Mouse (Mus musculus): ENCODE data around the gene Pou4f1.

The Pou4f1 gene

DNA sequence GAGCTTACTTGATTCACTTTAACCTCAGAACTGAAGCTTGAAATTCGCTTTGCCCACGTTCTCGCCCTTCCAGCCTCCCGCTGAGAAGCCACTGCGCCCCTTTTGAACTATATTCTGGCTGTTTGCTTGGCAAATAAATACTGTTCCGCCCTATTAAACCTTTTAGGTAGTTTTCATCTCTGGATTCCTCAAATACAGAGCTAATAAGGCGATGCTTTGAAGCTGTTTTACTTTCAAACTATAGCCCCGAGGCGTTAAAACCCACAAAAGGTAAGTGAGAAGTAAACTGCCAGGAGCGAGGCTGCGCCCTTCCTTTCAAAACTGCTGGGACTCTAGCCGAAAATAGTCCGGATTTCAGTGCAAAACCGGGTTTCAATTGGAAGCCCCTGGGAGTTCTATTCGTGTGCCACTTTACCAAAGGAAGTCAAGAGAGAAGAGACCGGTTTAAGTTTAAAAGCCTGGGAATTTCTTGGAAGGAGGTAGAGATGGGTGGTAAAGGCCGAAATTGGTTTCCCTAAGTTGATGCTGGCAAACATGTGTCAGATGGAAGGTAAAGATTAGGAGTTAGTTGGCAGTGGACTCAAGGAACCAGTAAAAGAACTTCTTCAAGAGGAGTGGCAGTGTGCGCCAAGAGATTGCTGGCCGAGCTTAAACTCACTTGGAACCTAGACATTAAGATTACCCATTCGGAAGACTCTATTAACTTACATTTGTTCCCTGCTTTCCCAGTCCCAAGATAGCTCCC lies 9.7 kb downstream of the Pou4f1 start:
- in situ Hi-C loops (cut with MseI, MboI) = loop anchor here in 1 of 2 experiments (25.0 kb wide), 1 partner anchor 629 kb away; no protein-coding TSS in a partner anchor

DNA sequence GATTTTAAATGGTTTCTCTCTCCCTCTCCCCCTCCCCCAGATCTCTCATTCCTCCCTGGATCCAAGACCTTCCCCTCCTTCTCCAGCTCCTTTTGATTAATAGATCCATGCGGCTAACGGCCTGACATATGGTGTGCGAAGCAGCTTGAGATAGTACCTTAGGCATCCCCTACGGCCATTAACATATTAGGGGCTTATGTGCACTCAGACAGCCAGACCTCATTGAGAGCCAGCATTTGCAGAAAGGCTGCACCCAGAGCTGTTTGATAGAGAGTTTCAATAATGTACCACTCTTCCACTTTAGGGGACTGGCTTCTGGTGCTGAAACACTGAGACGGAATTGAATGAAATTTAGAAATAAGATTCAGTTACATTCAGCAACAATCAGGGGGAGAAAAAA lies 10.8 kb downstream of the Pou4f1 start:
- in situ Hi-C loops (cut with MseI, MboI) = loop anchor here in 1 of 2 experiments (25.0 kb wide), 1 partner anchor 630 kb away; no protein-coding TSS in a partner anchor

DNA sequence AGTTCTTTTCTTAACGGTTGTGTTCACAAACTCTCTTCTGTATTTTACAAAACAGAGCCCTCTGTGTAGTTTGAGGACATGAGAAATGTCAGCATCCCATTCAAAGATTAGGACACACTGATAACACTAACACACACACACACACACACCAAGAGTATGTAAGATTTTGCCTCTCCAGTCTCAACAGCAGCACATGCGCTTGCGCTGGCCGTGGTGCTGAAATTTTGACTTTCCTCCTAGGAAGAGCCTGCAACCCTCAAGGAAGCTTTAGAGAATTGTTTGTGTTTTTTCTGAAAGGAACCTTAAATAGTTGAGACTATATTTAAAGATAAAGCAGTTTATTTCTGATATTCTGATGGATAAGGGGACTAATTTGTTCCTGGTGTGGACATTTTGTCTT lies 14.0 kb downstream of the Pou4f1 start:
- in situ Hi-C loops (cut with MseI, MboI) = loop anchor here in 1 of 2 experiments (25.0 kb wide), 1 partner anchor 633 kb away; no protein-coding TSS in a partner anchor

DNA sequence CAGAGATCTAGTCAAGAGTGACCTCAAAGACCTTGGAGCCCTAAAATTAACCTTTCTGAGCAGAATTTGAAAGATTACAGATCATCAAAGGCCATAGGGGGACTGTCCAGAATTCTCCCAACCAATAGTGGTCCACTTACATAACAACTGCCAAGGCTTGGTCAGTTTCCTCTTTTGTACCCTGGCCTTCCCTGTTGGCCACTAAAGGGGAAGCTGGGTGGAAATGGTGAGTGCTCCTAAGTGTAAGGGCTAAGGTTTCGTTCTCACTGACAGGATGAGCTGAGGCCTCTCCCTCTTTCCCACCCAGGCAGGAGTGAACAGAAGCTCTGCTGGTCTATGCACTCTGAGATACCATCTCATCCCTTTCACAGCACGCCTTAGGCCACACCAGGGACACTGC lies 33.5 kb downstream of the Pou4f1 start:
- in situ Hi-C loops (cut with MseI, MboI) = no loop called here

DNA sequence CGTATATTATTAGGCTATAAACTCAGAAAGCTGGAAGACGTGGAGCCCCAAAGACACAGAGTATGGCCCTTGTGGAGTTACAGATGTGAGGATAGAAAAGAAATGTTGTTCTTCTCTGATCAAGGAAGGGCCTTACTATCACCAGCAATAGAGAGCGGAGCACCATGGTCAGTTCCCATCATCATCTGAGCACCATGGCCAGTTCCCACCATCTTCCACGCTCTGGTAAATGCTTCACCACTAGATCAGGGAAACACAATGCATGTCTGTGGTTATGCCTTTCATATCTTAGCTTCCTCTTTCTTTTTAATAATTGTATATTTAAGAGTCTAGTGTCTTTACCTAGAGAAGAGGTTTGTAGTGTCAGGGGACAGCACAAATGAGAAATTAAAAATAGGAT lies 37.0 kb downstream of the Pou4f1 start:
- in situ Hi-C loops (cut with MseI, MboI) = no loop called here

DNA sequence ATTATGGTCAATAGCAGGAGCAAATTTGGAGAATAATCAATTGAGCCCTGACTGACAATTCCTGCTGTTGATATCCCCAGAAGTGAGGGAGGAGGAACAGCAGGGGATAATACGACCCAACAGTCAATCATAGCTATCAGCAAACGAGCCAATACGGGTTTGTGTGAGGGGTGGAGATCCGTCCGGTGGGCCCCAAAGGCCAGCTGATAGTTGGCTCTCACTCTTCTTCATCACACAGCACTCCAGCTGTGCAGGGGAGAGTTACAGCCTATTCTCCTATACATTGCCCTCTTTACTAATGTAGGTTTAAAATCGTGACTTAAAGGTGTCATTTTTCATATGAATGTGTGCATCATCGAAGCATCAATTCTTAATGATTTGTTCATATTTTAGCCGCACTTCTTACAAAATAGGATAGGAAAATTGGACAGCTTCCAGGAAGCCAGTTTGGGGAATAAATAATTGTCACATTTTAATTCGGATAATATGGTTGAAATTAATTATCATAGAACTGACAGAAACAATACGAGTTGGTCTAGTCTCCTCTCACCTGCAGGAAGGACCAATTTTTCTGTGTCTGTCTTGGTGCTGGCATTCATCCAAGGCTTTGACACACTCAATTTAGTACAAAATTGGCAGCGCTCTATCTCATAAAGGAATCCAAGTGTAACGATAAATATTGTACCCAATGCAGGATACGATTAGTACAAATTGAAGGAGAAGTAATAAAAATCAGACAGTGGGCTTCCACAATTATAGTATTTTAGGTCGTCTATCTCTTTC lies 43.9 kb downstream of the Pou4f1 start:
- in situ Hi-C loops (cut with MseI, MboI) = no loop called here
